Mouse (Mus musculus): ENCODE results near the gene Arfgap3. TPM values are rescaled to one million over a fixed set of nuclear protein-coding genes. Genes with fewer than 3 reads are reported as not detected.
"Not testable (repeated sequence)": the region's sequence is repeated elsewhere in the genome, so short reads cannot be mapped to it uniquely, and the experiment has no call there.

Arfgap3 gene
- polyA plus RNA-seq, 2 experiments from 2014 or later: 11.3 to 13.7 TPM

- ATAC-seq: no peak
Measured at GRCm38 (mm10) chr15:83293144-83293543, 56.9 kb downstream of the Arfgap3 start.

GRCm38 (mm10) chr15:83292261-83293056 is 57.6 kb downstream of the Arfgap3 start:
- no peak for ATAC-seq

- no peak for ATAC-seq
Measured at GRCm38 (mm10) chr15:83290899-83291298, 59.1 kb downstream of the Arfgap3 start.

GRCm38 (mm10) chr15:83284828-83285227 is 65.2 kb downstream of the Arfgap3 start:
- no peak for ATAC-seq

GRCm38 (mm10) chr15:83282397-83282796 is 67.7 kb downstream of the Arfgap3 start:
- no peak for ATAC-seq

- ATAC-seq: no peak
Measured at GRCm38 (mm10) chr15:83281303-83281702, 68.7 kb downstream of the Arfgap3 start.

GRCm38 (mm10) chr15:83278579-83278978 is 71.5 kb downstream of the Arfgap3 start:
- no peak for ATAC-seq

- ATAC-seq: no peak
Measured at GRCm38 (mm10) chr15:83277451-83277850, 72.6 kb downstream of the Arfgap3 start.

- ATAC-seq: not testable (repeated sequence)
Measured at GRCm38 (mm10) chr15:83274237-83274636, 75.8 kb downstream of the Arfgap3 start.

GRCm38 (mm10) chr15:83273017-83273416 is 77.0 kb downstream of the Arfgap3 start:
- no peak for ATAC-seq

GRCm38 (mm10) chr15:83271221-83271620 is 78.8 kb downstream of the Arfgap3 start:
- ATAC-seq: not testable (repeated sequence)

GRCm38 (mm10) chr15:83269985-83270384 is 80.1 kb downstream of the Arfgap3 start:
- not testable (repeated sequence) for ATAC-seq

- not testable (repeated sequence) for ATAC-seq
Measured at GRCm38 (mm10) chr15:83268428-83268827, 81.6 kb downstream of the Arfgap3 start.

- ATAC-seq: no peak
Measured at GRCm38 (mm10) chr15:83265269-83265668, 84.8 kb downstream of the Arfgap3 start.

- no peak for ATAC-seq
Measured at GRCm38 (mm10) chr15:83263405-83263804, 86.6 kb downstream of the Arfgap3 start.

GRCm38 (mm10) chr15:83257906-83258305 is 92.1 kb downstream of the Arfgap3 start:
- no peak for ATAC-seq

GRCm38 (mm10) chr15:83256491-83256890 is 93.6 kb downstream of the Arfgap3 start:
- ATAC-seq: no peak

- no peak for ATAC-seq
Measured at GRCm38 (mm10) chr15:83255944-83256343, 94.1 kb downstream of the Arfgap3 start.

- ATAC-seq: no peak
Measured at GRCm38 (mm10) chr15:83255191-83255782, 94.8 kb downstream of the Arfgap3 start.

GRCm38 (mm10) chr15:83254372-83255070 is 95.5 kb downstream of the Arfgap3 start:
- ATAC-seq: no peak

GRCm38 (mm10) chr15:83252060-83252459 is 98.0 kb downstream of the Arfgap3 start:
- no peak for ATAC-seq

- ATAC-seq: no peak
Measured at GRCm38 (mm10) chr15:83251176-83252004, 98.7 kb downstream of the Arfgap3 start, which contains the start of gene A4galt. Gene A4galt (minus strand): TSS chr15:83251774.
